Mouse (Mus musculus) naive thymus-derived CD4-positive, alpha-beta T cell, adult 5 months (primary cell): ENCODE data around the gene Htatip2. TPM values are rescaled to one million over a fixed set of nuclear protein-coding genes. Genes with fewer than 3 reads are reported as not detected.

ENCODE experiments used
- polyA plus RNA-seq: library from polyadenylated mRNA; unstranded; fragments of 100-300 nt; shearing (Covaris generic); gene quantifications from one replicate; pipeline ENCODE4 v1.2.1, GENCODE M21; 2017

Gene Htatip2
- polyA plus RNA-seq, result 20.1 TPM

DNA sequence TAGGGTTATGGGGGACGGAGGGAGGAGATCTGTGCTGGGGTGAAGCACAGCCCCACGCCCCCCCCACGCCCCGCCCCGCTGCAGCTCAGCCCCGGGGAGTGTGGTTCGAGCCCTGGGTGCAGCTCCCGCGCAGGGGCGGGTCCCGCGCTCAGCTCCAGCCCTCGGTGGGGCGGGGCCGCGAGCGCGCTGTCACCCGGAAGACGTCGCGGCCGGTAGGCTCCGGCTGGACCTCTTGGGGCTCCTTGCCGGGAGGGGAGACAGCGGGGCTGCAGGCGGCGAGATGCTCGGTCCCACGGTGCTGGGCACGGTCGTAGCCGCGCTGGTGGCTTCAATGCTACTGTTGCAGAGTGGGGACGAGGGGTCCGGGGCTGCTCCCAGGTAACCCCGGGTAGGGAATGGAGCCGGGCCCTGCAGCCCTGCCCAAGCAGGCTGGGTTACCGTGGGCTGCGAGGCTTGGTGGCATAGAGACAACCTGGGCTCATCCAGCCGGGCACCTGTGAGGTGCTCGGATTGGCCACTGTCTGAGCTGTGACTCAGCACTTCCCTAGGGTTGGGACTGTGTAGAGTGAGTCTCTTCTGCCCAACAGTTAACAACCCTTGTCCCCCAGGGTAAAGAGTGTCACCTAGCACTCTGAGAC lies at the start of gene Htatip2:
Gene Htatip2, plus strand, starts transcription at position 182 of the 638 bp plus-strand sequence.

DNA sequence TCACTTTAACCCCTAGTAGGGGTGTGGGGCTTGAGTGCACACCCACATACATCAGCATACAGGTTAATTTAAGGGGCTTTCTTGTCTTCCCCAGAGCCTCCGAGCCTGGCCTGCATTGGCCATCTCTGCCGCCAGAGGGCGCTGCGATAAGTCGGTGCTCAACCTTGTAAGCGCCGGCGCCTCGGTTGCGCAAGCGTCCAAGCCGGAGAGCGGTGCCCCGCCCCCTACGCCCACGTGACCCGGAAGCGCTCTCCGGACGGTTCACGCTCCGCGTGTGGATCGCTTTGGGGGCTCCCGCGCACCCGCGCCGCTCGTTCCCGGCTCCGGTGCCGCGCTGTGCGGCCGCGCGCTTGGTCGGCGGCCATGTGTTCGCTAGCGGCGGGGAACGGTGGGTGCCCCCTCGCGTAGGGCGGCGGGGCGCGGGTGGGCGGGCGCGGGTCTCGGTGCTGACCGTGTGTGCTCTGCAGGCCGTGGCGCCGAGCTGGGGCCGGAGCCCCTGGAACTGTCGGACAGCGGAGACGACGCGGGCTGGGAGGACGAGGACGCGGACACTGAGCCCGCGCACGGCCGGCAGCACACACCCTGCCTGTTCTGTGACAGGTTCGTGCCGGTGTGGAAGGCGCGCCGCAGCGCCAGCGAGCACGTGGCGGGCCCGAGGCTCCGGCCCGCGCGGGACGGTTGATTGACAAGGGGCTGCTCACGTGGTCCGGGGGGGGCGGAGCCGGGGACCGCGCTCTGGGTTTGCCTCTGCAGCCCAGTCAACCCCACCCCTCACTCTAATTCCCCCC lies 19.4 kb downstream of the Htatip2 start, which contains the start of gene Prmt3:
Gene Prmt3, plus strand, starts transcription at position 233 of the 788 bp plus-strand sequence.

Other genes starting within 250 kb of the Htatip2 start
- not detected for gene Dbx1, start 122.3 kb upstream of the Htatip2 start, polyA plus RNA-seq
- 83.2 TPM for gene Prmt3, start 19.2 kb downstream of the Htatip2 start, polyA plus RNA-seq
- not detected for gene Slc6a5, start 151.0 kb downstream of the Htatip2 start, polyA plus RNA-seq
- not detected for gene Nell1, start 215.7 kb downstream of the Htatip2 start, polyA plus RNA-seq